Mouse (Mus musculus): ENCODE results near the gene Nxph3. TPM values are rescaled to one million over a fixed set of nuclear protein-coding genes. Genes with fewer than 3 reads are reported as not detected.

The Nxph3 gene
- total and polyA plus RNA-seq, 3 experiments = 0.05 TPM; not detected in 2

- no peak overlapping the region for H3K4me3 ChIP-seq (ENCODE audit: low read depth, low read length)
- ATAC-seq (ENCODE audit: extremely low read depth, insufficient number of reproducible peaks, low FRiP score, poor library complexity, severe bottlenecking) (no peak), DNase-seq (ENCODE audit: low spot score) (no peak)
- no peaks in the 10 kb centered on the region for H3K27me3 ChIP-seq (ENCODE audit: insufficient read depth, low read length)
- TF ChIP-seq GATA2 (IDR thresholded peaks at IDR 0.05; ENCODE audit: borderline replicate concordance, low read depth, low read length) = no peak
- TF ChIP-seq TAL1 (conservative IDR thresholded peaks at IDR 0.05; ENCODE audit: low read depth, low read length) = no peak
- TF ChIP-seq CTCF (IDR thresholded peaks at IDR 0.05; ENCODE audit: low read depth, low read length) = no peak
- no peak for TF ChIP-seq GATA1 (IDR thresholded peaks at IDR 0.05; ENCODE audit: borderline replicate concordance, low read length)
- TF ChIP-seq POLR2AphosphoS5 (IDR thresholded peaks at IDR 0.05; ENCODE audit: insufficient replicate concordance, low read depth, low read length) = no peak
- peaks cover 73% of the 10 kb centered on the region for H3K36me3 ChIP-seq (replicated peaks)
- H3K4me1 ChIP-seq (ENCODE audit: insufficient read depth, low read depth, low read length) = no peaks in the 10 kb centered on the region
- H3K9me3 ChIP-seq (replicated peaks) = no peaks in the 10 kb centered on the region
Observed at GRCm38 (mm10) chr11:95473456-95473855, 40.9 kb downstream of the Nxph3 start.

GRCm38 (mm10) chr11:95472942-95473341, 41.4 kb downstream of the Nxph3 start:
- DNase-seq (ENCODE audit: low spot score) (no peak), ATAC-seq (ENCODE audit: extremely low read depth, insufficient number of reproducible peaks, low FRiP score, poor library complexity, severe bottlenecking) (no peak)
- H3K4me1 ChIP-seq (ENCODE audit: insufficient read depth, low read depth, low read length) = no peaks in the 10 kb centered on the region
- H3K4me3 ChIP-seq (ENCODE audit: low read depth, low read length) = no peak overlapping the region
- H3K9me3 ChIP-seq (replicated peaks) = no peaks in the 10 kb centered on the region
- H3K27me3 ChIP-seq (ENCODE audit: insufficient read depth, low read length) = no peaks in the 10 kb centered on the region
- TF ChIP-seq GATA2 (IDR thresholded peaks at IDR 0.05; ENCODE audit: borderline replicate concordance, low read depth, low read length) (no peak), CTCF (IDR thresholded peaks at IDR 0.05; ENCODE audit: low read depth, low read length) (no peak), POLR2AphosphoS5 (IDR thresholded peaks at IDR 0.05; ENCODE audit: insufficient replicate concordance, low read depth, low read length) (no peak), GATA1 (IDR thresholded peaks at IDR 0.05; ENCODE audit: borderline replicate concordance, low read length) (no peak), TAL1 (conservative IDR thresholded peaks at IDR 0.05; ENCODE audit: low read depth, low read length) (no peak)
- peaks cover 75% of the 10 kb centered on the region for H3K36me3 ChIP-seq (replicated peaks)

GRCm38 (mm10) chr11:95467731-95468130, 46.6 kb downstream of the Nxph3 start:
- no peak for ATAC-seq (ENCODE audit: extremely low read depth, insufficient number of reproducible peaks, low FRiP score, poor library complexity, severe bottlenecking)
- no peaks in the 10 kb centered on the region for H3K9me3 ChIP-seq (replicated peaks)
- peaks cover 48% of the 10 kb centered on the region for H3K36me3 ChIP-seq (replicated peaks)
- no peak for DNase-seq (ENCODE audit: low spot score)
- H3K4me1 ChIP-seq (ENCODE audit: insufficient read depth, low read depth, low read length) = no peaks in the 10 kb centered on the region
- TF ChIP-seq GATA1 (IDR thresholded peaks at IDR 0.05; ENCODE audit: borderline replicate concordance, low read length) (no peak), GATA2 (IDR thresholded peaks at IDR 0.05; ENCODE audit: borderline replicate concordance, low read depth, low read length) (no peak), TAL1 (conservative IDR thresholded peaks at IDR 0.05; ENCODE audit: low read depth, low read length) (no peak), CTCF (IDR thresholded peaks at IDR 0.05; ENCODE audit: low read depth, low read length) (no peak), POLR2AphosphoS5 (IDR thresholded peaks at IDR 0.05; ENCODE audit: insufficient replicate concordance, low read depth, low read length) (no peak)
- H3K4me3 ChIP-seq (ENCODE audit: low read depth, low read length) = no peak overlapping the region
- no peaks in the 10 kb centered on the region for H3K27me3 ChIP-seq (ENCODE audit: insufficient read depth, low read length)

DNA sequence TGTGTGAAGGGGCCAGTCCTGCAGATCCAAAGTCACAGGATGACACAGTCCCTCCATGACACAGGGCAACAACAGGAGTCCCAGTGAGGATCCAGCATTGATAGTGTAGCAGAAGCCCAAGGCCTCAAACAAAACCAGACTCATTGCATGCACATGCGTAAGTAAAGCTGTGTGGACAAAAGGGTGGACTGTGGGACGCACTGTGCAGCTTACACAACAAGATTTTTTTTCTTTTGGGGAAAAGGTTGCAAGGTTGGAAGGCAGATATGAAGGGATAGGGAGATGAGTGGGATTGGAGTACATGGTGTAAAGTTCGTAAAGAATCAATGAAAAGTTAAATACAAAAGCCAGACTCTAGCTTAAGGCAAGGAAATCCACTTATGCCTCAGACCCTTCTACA, 52.2 kb downstream of the Nxph3 start:
- ATAC-seq (ENCODE audit: extremely low read depth, insufficient number of reproducible peaks, low FRiP score, poor library complexity, severe bottlenecking) = no peak
- TF ChIP-seq GATA2 (IDR thresholded peaks at IDR 0.05; ENCODE audit: borderline replicate concordance, low read depth, low read length) (no peak), POLR2AphosphoS5 (IDR thresholded peaks at IDR 0.05; ENCODE audit: insufficient replicate concordance, low read depth, low read length) (no peak)

GRCm38 (mm10) chr11:95460872-95461271, 53.5 kb downstream of the Nxph3 start:
- Histone ChIP-seq H3K9me3 (replicated peaks) (no peaks in the 10 kb centered on the region), H3K4me3 (ENCODE audit: low read depth, low read length) (no peak overlapping the region), H3K36me3 (replicated peaks) (peaks cover 30% of the 10 kb centered on the region), H3K4me1 (ENCODE audit: insufficient read depth, low read depth, low read length) (no peaks in the 10 kb centered on the region), H3K27me3 (ENCODE audit: insufficient read depth, low read length) (no peaks in the 10 kb centered on the region)
- DNase-seq (ENCODE audit: low spot score) = no peak
- TF ChIP-seq CTCF (IDR thresholded peaks at IDR 0.05; ENCODE audit: low read depth, low read length) (no peak), GATA2 (IDR thresholded peaks at IDR 0.05; ENCODE audit: borderline replicate concordance, low read depth, low read length) (no peak), POLR2AphosphoS5 (IDR thresholded peaks at IDR 0.05; ENCODE audit: insufficient replicate concordance, low read depth, low read length) (no peak), GATA1 (IDR thresholded peaks at IDR 0.05; ENCODE audit: borderline replicate concordance, low read length) (no peak), TAL1 (conservative IDR thresholded peaks at IDR 0.05; ENCODE audit: low read depth, low read length) (no peak)
- no peak for ATAC-seq (ENCODE audit: extremely low read depth, insufficient number of reproducible peaks, low FRiP score, poor library complexity, severe bottlenecking)

More for the DNA sequence above, 52.2 kb downstream of the Nxph3 start:
- H3K4me1 ChIP-seq (ENCODE audit: insufficient read depth, low read depth, low read length) = no peaks in the 10 kb centered on the region
- no peak overlapping the region for H3K4me3 ChIP-seq (ENCODE audit: low read depth, low read length)
- H3K27me3 ChIP-seq (ENCODE audit: insufficient read depth, low read length) = no peaks in the 10 kb centered on the region
- H3K36me3 ChIP-seq (replicated peaks) = peaks cover 35% of the 10 kb centered on the region
- DNase-seq (ENCODE audit: low spot score) = no peak
- no peaks in the 10 kb centered on the region for H3K9me3 ChIP-seq (replicated peaks)

Other genes with a start within 250 kb of the Nxph3 start
- gene Kat7, start 204.3 kb downstream of the Nxph3 start, total RNA-seq (2014; fragmentation: Nextera tagmentation) = 144 and 154 TPM in 2 replicates
- 63.5 and 66.5 TPM in 2 replicates for gene Kat7, start 204.3 kb downstream of the Nxph3 start, total RNA-seq (2017)
- gene Kat7, start 204.3 kb downstream of the Nxph3 start, polyA plus RNA-seq (2012) = 33.6 and 36.2 TPM in 2 replicates
- gene Fam117a, start 177.6 kb downstream of the Nxph3 start, total RNA-seq (2014; fragmentation: Nextera tagmentation) = 65.4 and 105 TPM in 2 replicates
- gene Fam117a, start 177.6 kb downstream of the Nxph3 start, total RNA-seq (2017) = 30.9 and 36.9 TPM in 2 replicates
- 159 and 170 TPM in 2 replicates for gene Fam117a, start 177.6 kb downstream of the Nxph3 start, polyA plus RNA-seq (2012)
- gene Slc35b1, start 129.9 kb downstream of the Nxph3 start, total RNA-seq (2014; fragmentation: Nextera tagmentation) = 37.5 and 37.8 TPM in 2 replicates
- gene Slc35b1, start 129.9 kb downstream of the Nxph3 start, total RNA-seq (2017) = 50.6 and 53.1 TPM in 2 replicates
- 4.1 and 4.5 TPM in 2 replicates for gene Slc35b1, start 129.9 kb downstream of the Nxph3 start, polyA plus RNA-seq (2012)
- 60.4 and 70.5 TPM in 2 replicates for gene Spop, start 100.5 kb downstream of the Nxph3 start, total RNA-seq (2014; fragmentation: Nextera tagmentation)
- gene Spop, start 100.5 kb downstream of the Nxph3 start, total RNA-seq (2017) = 23.9 and 28.8 TPM in 2 replicates
- gene Spop, start 100.5 kb downstream of the Nxph3 start, polyA plus RNA-seq (2012) = 21.8 and 29.2 TPM in 2 replicates
- gene Ngfr, start 73.2 kb upstream of the Nxph3 start, total RNA-seq (2014; fragmentation: Nextera tagmentation) = not detected in 2 replicates
- 0.05 and 0.06 TPM in 2 replicates for gene Ngfr, start 73.2 kb upstream of the Nxph3 start, total RNA-seq (2017)
- not detected in 2 replicates for gene Ngfr, start 73.2 kb upstream of the Nxph3 start, polyA plus RNA-seq (2012)
- 46.6 and 50.0 TPM in 2 replicates for gene Phb, start 152.4 kb upstream of the Nxph3 start, total RNA-seq (2014; fragmentation: Nextera tagmentation)
- gene Phb, start 152.4 kb upstream of the Nxph3 start, total RNA-seq (2017) = 111 and 115 TPM in 2 replicates
- gene Phb, start 152.4 kb upstream of the Nxph3 start, polyA plus RNA-seq (2012) = 35.9 and 44.0 TPM in 2 replicates
- 259 and 261 TPM in 2 replicates for gene Zfp652, start 198.1 kb upstream of the Nxph3 start, total RNA-seq (2014; fragmentation: Nextera tagmentation)
- 46.4 and 57.0 TPM in 2 replicates for gene Zfp652, start 198.1 kb upstream of the Nxph3 start, total RNA-seq (2017)
- gene Zfp652, start 198.1 kb upstream of the Nxph3 start, polyA plus RNA-seq (2012) = 177 and 180 TPM in 2 replicates
- gene B130006D01Rik, start 209.0 kb upstream of the Nxph3 start, total RNA-seq (2014; fragmentation: Nextera tagmentation) = 28.1 and 30.8 TPM in 2 replicates
- gene B130006D01Rik, start 209.0 kb upstream of the Nxph3 start, total RNA-seq (2017) = 8.5 and 9.0 TPM in 2 replicates
- gene B130006D01Rik, start 209.0 kb upstream of the Nxph3 start, polyA plus RNA-seq (2012) = 0.02 TPM in 1 of 2 replicates, not detected in the other

Measured in G1E (cell line).